Mouse (Mus musculus) bone marrow, adult 2 months (tissue): ENCODE results near the gene Vwa8.

ENCODE experiments used
- CTCF ChIP-seq: fragments of 200-500 bp; IDR thresholded peaks from 2 replicates; pipeline ENCODE4 v1.5.1; 2011; ENCODE audit warnings: low read length, control low read depth; ENCODE audit not compliant: control insufficient read depth, insufficient read depth
- POLR2A ChIP-seq: fragments of 200-500 bp; IDR thresholded peaks from 2 replicates; pipeline ENCODE4 v1.6.1; 2011; ENCODE audit warnings: low read depth, mild to moderate bottlenecking, control low read depth, low read length, borderline replicate concordance; ENCODE audit not compliant: control insufficient read depth

DNA sequence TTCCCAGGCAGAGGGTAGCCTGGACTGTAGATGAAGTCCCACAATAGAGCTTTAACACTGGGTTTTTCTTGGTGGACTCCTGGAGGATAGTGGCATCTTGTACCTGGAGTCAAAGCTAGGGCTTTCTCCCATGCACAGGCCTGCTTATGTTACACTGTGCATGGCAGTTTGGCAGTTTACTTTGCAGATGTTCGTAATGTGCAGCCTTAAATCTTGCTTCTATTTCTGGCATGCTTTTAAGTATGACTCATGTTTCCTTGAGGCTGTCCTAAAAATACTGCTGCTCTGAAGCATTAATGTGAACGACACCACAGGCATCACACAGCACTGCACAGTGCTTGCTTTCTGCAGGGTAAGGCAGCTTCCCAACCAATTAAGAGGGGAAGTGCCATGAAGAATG is 51.9 kb downstream of the Vwa8 start:
- TF ChIP-seq POLR2A (no peak), CTCF (no peak)
